Mouse (Mus musculus) gastrocnemius, postnatal 4 days (tissue): ENCODE results near the gene Ptgfrn. TPM values are rescaled to one million over a fixed set of nuclear protein-coding genes. Genes with fewer than 3 reads are reported as not detected.
A peak's percentile ranks its signal among the peaks of the same experiment; 100 is the strongest.

Source experiments
- DNase-seq, 2 experiments: peaks; one replicate each; pipeline ENCODE4 v3.0.0; 2021 to 2022; ENCODE audit warnings: low spot score in 2 of 2, mixed read lengths in 2 of 2
- total RNA-seq, 2 experiments: library from RNA; stranded (reverse); gene quantifications; 2 replicates each; pipeline ENCODE4 v1.2.3; 2021

Gene Ptgfrn
- total RNA-seq, 2 experiments from 2014 or later: 87.5 to 90.5 TPM

DNA sequence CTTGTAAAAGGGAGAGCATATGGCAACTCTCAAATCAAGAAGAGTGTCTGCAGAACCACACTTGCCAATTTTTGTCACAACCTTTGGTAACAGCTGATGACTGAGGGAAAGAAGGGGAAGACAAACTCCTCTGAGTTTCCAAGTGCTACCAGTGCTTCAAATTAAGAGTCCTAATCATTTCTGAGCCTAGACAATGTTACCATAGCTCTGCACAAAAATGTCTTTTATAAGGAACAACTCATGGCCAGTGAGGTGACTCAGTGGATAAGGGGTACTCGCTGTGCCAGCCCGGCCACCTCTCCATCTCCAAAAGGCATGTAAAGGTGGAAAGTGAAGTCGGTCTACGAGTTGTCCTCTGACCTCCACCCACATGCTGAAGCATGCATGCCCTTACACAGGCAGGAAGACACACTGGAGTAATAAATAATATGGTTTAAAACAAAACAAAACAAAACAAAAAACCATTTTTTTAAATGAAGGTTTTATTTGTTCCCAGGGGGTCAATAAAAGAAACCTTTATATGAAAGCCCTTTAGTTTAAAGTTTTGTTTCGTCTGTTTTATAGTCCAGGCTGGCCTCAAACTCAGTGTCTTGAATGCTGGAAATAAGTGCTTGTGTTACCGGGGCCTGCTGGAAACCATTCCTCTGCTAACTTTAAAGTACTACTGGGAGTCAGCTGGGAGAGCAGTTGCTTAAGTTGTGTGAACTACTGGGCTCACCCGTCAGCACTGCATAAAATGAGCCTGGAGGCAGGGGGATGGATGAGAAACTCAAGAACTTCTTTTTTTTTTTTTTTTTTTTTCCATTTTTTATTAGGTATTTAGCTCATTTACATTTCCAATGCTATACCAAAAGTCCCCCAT is 23.3 kb downstream of the Ptgfrn start:
- no peak for DNase-seq

DNA sequence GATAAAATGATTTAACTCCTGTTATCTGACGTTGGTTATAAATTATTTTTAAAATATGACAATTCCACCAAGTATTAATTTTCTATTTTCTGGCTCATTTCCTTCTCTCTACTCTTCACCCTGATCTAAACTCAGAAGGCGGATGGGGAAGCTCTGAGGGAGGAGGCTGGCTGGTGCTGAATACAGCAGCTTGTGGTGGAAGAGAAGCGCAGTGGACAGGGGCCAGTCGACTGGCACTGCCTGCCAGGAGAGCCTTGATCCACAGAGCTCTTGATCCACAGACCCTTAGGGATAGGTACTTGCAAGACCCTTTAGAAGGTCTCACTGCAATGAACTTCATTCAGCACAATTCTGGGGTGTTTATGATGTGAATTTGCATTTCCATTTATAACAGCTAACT is 29.2 kb downstream of the Ptgfrn start:
- no peak for DNase-seq

- peak; percentile 38 to 67 for DNase-seq
These were observed 31.7 kb downstream of the Ptgfrn start for GRCm38 (mm10) chr3:101078344-101078743.

- DNase-seq: no peak
These were observed 32.4 kb downstream of the Ptgfrn start for GRCm38 (mm10) chr3:101077710-101078100.

DNA sequence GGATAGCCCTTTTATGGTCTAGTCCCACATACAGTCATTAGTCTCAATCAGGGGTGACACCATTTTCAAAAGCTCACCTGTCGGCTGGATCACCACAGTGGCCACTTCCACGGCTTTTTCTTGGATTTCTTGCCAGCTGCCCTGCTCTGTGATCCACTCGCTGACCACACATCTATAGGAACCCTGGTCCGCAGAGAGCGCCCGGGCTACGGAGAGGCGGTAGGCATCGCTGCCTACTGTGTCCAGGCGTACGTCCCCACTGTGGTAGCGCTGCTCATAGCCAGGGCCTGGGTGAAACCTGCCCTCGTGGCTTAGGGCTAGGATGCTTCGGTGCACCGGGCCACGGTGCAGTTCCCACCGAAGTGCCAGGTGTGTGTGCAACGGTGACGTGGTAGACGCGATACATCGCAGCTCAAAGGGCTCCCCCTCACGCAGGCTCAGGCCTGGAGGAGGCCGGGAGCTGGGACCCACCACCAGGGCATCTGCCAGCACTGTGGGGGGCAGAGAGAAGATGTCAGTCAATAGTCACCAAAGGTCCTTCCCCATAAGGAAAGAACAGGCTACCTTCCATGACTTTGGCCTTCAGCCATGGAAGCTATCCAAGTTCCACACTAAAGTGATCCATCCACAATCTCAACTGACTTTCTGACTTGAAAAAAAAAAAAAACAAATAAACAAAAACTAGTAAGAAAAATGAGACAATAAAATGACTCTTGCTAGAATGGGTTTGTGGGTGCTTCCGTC is 32.9 kb downstream of the Ptgfrn start:
- DNase-seq: no peak

GRCm38 (mm10) chr3:101075866-101076265 is 34.2 kb downstream of the Ptgfrn start:
- no peak for DNase-seq

DNA sequence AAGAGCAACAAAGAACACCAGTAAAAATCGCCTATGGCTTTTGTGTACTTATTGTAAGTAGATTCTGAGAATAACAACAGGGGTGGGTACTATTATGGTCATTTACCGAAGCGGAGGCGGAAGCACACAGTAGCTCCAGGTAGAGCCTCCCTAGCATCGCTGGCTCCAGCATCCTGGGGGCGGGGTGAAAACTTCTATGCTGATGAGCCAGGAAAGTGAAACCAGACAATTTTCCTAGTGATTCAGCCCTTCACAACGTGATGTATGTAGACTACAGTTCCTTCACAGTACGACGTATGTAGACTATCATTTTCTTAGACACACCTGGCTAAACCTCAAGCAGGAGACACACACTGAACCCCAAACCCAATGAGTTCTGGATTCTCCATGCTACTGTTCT is 36.7 kb downstream of the Ptgfrn start:
- DNase-seq: no peak

DNA sequence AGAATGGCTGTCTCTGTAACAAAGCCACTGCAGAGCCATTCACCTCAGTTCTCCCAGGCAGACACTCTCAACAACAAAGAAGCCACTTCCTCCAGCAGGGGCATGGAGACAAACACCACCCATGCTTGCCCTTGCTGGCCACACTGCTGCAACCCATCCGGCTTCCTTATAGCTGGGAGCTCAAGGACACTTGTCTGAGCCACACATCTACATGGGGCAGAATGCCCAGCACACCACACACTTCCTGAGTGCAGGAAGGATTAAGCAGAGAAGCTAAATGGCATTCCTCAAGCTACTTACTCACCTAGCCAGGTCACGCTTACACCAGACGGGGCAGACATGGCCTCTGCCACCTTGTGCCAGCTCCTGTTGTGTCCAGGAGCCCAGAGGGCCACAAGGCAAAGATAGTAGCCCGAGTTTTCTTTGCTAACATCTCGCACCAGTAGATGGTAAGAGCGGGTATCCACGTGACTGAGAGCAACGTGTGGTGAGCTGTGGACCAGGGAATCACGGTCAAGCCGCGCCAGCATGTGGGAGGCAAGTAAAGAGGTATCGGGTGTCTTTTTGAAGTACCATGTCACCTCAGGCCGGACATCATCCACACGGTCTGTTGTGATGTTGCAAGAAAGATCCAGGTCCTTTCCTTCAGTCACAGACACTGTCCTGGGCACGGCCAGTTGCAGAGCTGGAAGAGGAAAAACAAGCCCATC is 37.4 kb downstream of the Ptgfrn start:
- DNase-seq: no peak

GRCm38 (mm10) chr3:101071576-101071975 is 38.5 kb downstream of the Ptgfrn start:
- no peak for DNase-seq

DNA sequence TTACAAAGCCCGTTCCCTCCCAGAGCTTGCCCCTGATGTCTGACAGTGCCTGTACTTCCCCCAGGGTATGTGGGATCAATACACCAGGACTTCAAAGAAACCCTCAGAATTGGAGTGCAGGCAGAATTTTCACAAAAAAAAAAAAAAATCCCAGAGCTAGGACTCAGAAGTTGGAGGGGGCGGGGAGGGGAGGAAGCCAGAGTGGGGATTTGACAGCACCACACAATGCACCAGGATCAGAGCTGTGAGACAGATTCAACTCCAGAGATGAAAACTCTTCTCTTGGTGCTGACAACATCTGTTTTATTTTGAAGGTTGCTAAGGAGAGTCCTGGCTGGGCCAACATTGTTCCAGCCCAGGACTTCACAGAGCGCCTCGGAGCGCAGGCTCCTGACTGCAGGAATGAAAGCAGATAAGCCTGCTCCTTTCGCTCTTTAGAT is 39.3 kb downstream of the Ptgfrn start:
- DNase-seq: no peak

GRCm38 (mm10) chr3:101070230-101070795 is 39.8 kb downstream of the Ptgfrn start:
- peak; percentile 46 to 83 for DNase-seq

GRCm38 (mm10) chr3:101068701-101069100 is 41.4 kb downstream of the Ptgfrn start:
- DNase-seq: no peak

DNA sequence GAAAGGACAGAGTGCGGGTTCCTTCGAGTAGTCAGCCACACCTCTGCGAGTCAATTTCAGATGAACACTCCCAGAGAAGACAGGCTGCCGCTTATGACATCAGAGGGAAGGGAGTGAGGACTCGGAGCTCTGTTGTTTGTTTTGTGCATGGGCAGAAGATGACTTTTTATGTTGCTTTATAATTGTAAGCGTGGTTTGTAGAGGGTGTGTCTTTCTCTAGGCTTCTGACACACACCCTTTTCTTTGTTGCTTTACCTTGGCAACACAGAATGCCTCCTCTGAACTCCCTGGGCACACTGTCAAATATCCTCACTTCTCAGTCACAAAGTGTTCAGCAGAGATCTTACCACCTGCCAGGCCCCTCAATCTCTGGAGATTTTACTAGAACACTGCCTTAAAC is 43.9 kb downstream of the Ptgfrn start:
- DNase-seq: no peak

DNA sequence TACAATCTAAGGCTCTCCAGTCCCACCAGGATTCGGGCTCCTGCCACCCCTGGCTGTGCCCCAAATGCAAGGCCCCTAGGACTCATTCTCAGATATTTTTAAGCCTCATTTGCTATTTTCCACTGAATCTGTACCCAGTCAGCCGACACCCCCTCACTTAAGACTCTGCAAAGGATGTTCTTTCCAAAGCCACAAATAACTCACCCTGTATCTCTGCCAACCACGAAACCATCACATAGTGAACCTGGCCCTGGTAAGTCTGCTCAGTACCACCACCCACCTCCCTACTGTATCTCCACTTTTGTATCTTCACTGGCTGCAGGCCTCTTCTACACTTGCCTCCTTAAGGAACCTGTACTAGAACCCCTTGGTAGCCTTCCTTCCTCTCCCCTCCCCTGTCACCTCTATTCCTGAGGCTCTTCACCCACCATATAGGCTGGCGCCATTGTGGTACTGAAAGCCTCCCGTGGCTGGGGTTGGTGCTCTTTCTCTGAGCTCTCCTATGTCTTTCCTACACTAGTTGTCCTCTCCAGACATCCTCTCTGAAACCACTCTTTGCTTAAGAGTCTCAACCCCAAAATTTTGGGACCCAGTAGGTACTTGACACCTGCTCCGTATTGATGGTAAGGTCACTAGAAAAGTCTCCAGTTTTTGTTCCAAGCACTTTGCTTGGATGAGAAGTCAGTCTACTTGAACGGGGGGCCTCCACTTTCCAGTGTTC is 48.1 kb downstream of the Ptgfrn start:
- DNase-seq: no peak

GRCm38 (mm10) chr3:101059214-101059613 is 50.9 kb downstream of the Ptgfrn start:
- no peak for DNase-seq

DNA sequence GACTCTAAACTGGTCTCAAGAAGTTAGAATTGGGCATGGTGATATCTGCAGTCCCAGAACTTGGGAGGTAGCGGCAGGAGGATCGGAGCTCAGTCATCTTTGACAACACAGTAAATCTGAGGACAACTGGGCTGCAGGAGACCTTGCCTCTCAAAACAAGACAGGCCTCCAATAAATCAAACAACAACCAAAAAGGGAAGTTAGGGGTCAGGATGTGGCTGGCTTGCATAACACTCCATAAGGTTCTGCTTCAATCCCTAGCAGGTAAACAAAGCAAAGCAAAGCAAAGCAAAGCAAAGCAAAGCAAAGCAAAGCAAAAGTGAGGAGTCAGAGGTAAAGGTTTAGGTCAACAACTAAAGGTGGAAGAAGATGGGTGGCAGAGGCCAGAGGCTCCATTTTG is 51.9 kb downstream of the Ptgfrn start:
- DNase-seq: no peak

- DNase-seq: no peak
These were observed 54.9 kb downstream of the Ptgfrn start for GRCm38 (mm10) chr3:101055216-101055615.

DNA sequence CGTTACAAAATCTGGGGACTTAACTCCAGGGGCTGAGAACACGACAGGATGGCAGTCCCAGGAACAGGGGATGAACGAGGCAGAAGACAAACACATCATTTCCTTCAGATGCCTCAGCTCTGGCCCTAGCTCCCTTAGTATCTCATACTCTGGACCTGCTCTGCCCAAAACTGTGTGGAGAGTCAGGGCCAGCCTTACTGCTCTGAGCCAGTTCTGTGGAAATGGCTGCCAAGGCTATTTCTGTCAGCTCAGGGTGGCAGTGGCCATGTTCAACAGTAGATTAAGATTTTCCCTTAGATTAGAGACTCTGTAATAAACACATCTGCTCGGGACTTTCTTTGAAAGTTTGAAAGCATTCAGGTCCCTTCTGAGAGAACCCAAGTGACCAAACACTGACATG is 58.5 kb downstream of the Ptgfrn start:
- DNase-seq: no peak

GRCm38 (mm10) chr3:101049997-101050396 is 60.1 kb downstream of the Ptgfrn start:
- DNase-seq: no peak

GRCm38 (mm10) chr3:101048781-101049180 is 61.3 kb downstream of the Ptgfrn start:
- DNase-seq: no peak
